ENCODE assay signal across 9 mouse cellular contexts in the genomic region with DNA sequence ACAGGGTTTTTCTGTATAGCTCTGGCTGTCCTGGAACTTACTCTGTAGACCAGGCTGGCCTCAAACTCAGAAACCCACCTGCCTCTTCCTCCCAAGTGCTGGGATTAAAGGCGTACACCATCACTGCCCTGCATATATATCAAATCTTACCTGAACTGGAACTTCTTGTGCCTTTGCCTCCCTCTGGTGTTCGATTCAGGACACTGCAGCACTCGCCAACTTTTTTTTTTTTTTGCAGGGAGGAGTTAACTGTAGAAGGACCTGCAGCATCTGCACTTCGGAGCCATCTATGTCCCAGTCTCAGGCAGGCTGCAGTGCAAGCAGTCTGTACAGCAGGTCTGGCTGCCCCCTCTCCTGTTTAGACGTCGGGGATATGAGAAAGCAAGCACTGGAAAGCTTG.
DNase-seq lines count a peak whose midpoint lies in the region; ATAC-seq lines count a peak whose summit lies in the region.
"Had no signal": no experiment of that assay in that cellular context is flagged by ENCODE, and none has a peak within 500 bp of the region (broad histone marks: within the 10 kb centered on the region; RNA-seq: fewer than 3 reads in every experiment).

No protein-coding gene starts in this region.

- H3K4me1 ChIP-seq in midbrain, embryonic 11.5 days (ENCODE audit: control insufficient read depth, insufficient read depth, low read length) = no peaks in the 10 kb centered on the region
- no peaks in the 10 kb centered on the region for H3K4me1 ChIP-seq in midbrain, embryonic 15.5 days
- H3K4me1 ChIP-seq: heart, embryonic 15.5 days had no signal

- peak; percentile 17 to 70 for DNase-seq in adrenal gland, adult (ENCODE audit: inconsistent age in 2 of 2, low spot score in 1 of 2)
- DNase-seq in adrenal gland, postnatal 25 days = no peak
- peak; percentile 93 for DNase-seq in midbrain, embryonic 11.5 days (ENCODE audit: low spot score, missing footprints)
- peak; percentile 2 for DNase-seq in cerebellum, adult 11-12 months
- peak; percentile 28 to 29 for DNase-seq in left cerebral cortex, postnatal 14 days (ENCODE audit: low spot score in 2 of 2)
- peak; percentile 11 for DNase-seq in right cerebral cortex, postnatal 25 days

- ATAC-seq in midbrain, embryonic 11.5 days (ENCODE audit: low FRiP score) = no peak
- no peak for ATAC-seq in midbrain, embryonic 15.5 days (replicated peaks)
- ATAC-seq in granulocyte monocyte progenitor cell, adult 5-6 weeks (replicated peaks; ENCODE audit: poor library complexity, severe bottlenecking) = peak; percentile 56

- intact Hi-C loops in left cerebral cortex, postnatal 14 days (cut with DNase I) = loop anchor here (5.0 kb wide), 1 partner anchor 113 kb away; no protein-coding TSS in a partner anchor

- H3K36me3 ChIP-seq in midbrain, embryonic 11.5 days (ENCODE audit: control insufficient read depth, insufficient read depth, low read length) = no peaks in the 10 kb centered on the region
- no peaks in the 10 kb centered on the region for H3K36me3 ChIP-seq in midbrain, embryonic 15.5 days (replicated peaks)
- H3K36me3 ChIP-seq: heart, embryonic 15.5 days had no signal

- H3K4me2 ChIP-seq in midbrain, embryonic 11.5 days = no peak overlapping the region
- no peak overlapping the region for H3K4me2 ChIP-seq in midbrain, embryonic 15.5 days
- H3K4me2 ChIP-seq: heart, embryonic 15.5 days had no signal

- no peak overlapping the region for H3K9ac ChIP-seq in midbrain, embryonic 11.5 days (ENCODE audit: low read length)
- no peak overlapping the region for H3K9ac ChIP-seq in midbrain, embryonic 15.5 days
- H3K9ac ChIP-seq: heart, embryonic 15.5 days had no signal

- H3K27me3 ChIP-seq in midbrain, embryonic 11.5 days (ENCODE audit: control insufficient read depth, insufficient read depth, low read length) = no peaks in the 10 kb centered on the region
- no peaks in the 10 kb centered on the region for H3K27me3 ChIP-seq in midbrain, embryonic 15.5 days (replicated peaks)
- H3K27me3 ChIP-seq: heart, embryonic 15.5 days had no signal

- H3K27ac ChIP-seq in midbrain, embryonic 11.5 days (ENCODE audit: low read depth, low read length) = no peak overlapping the region
- H3K27ac ChIP-seq in midbrain, embryonic 15.5 days = no peak overlapping the region
- H3K27ac ChIP-seq: heart, embryonic 15.5 days had no signal

- WGBS in midbrain, embryonic 11.5 days = 20% methylated on average over 6 of the region's 6 CpGs
- 19% methylated on average over 6 of the region's 6 CpGs for WGBS in midbrain, embryonic 15.5 days

- no peak overlapping the region for H3K4me3 ChIP-seq in midbrain, embryonic 11.5 days (ENCODE audit: low read depth, low read length)
- H3K4me3 ChIP-seq in midbrain, embryonic 15.5 days = no peak overlapping the region
- H3K4me3 ChIP-seq: heart, embryonic 15.5 days had no signal

- H3K9me3 ChIP-seq in midbrain, embryonic 11.5 days (ENCODE audit: control insufficient read depth, low read length) = no peaks in the 10 kb centered on the region
- H3K9me3 ChIP-seq in midbrain, embryonic 15.5 days = no peaks in the 10 kb centered on the region
- H3K9me3 ChIP-seq: heart, embryonic 15.5 days had no signal
